Comparison of ENCODE assay signal across 10 mouse cellular contexts in genomic region chr4:131781023-131781422, GRCm38 (mm10). TPM values are rescaled to one million over a fixed set of nuclear protein-coding genes. Genes with fewer than 3 reads are reported as not detected.
A peak's percentile ranks its signal among the peaks of the same experiment; 100 is the strongest.
DNase-seq lines count a peak whose midpoint lies in the region; ATAC-seq lines count a peak whose summit lies in the region.
"Had no signal": no experiment of that assay in that cellular context is flagged by ENCODE, and none has a peak within 500 bp of the region (broad histone marks: within the 10 kb centered on the region; RNA-seq: fewer than 3 reads in every experiment).

No protein-coding gene starts in this region.

- 49% methylated on average over 3 of the region's 3 CpGs for WGBS in forebrain, embryonic 14.5 days
- WGBS in forebrain, embryonic 15.5 days: 54% methylated on average over 3 of the region's 3 CpGs
- WGBS in kidney, embryonic 14.5 days: 38% methylated on average over 3 of the region's 3 CpGs

- peak; percentile 67 for DNase-seq in forebrain, embryonic 14.5 days (ENCODE audit: low spot score)
- DNase-seq in left cerebral cortex, postnatal 14 days (ENCODE audit: low spot score in 2 of 2): peak; percentile 34 to 45
- DNase-seq in left cerebral cortex, postnatal 36 days (ENCODE audit: low spot score in 2 of 2): no peak
- DNase-seq in MEL-GATA-1-ER (ENCODE audit: extremely low read depth, low read depth): peak; percentile 21
- DNase-seq in gastrocnemius, postnatal 14 days: no peak
- DNase-seq in yolk sac, embryonic 10.5 days (ENCODE audit: low spot score): no peak

- H3K27me3 ChIP-seq in forebrain, embryonic 14.5 days (replicated peaks; ENCODE audit: control insufficient read depth, insufficient read depth, low read length): no peaks in the 10 kb centered on the region
- no peaks in the 10 kb centered on the region for H3K27me3 ChIP-seq in forebrain, embryonic 15.5 days
- no peaks in the 10 kb centered on the region for H3K27me3 ChIP-seq in kidney, embryonic 14.5 days (ENCODE audit: control insufficient read depth, insufficient read depth, low read length)

- no peak overlapping the region for H3K4me3 ChIP-seq in forebrain, embryonic 14.5 days (ENCODE audit: low read depth, low read length)
- no peak overlapping the region for H3K4me3 ChIP-seq in forebrain, embryonic 15.5 days
- H3K4me3 ChIP-seq in kidney, embryonic 14.5 days (ENCODE audit: low read length): no peak overlapping the region
- H3K4me3 ChIP-seq: erythroblast, embryonic 14.5 days; myocyte had no signal

- no peak overlapping the region for H3K4me2 ChIP-seq in forebrain, embryonic 14.5 days (ENCODE audit: low read length)
- H3K4me2 ChIP-seq in forebrain, embryonic 15.5 days (replicated peaks): no peak overlapping the region
- H3K4me2 ChIP-seq in kidney, embryonic 14.5 days (replicated peaks; ENCODE audit: low read depth, low read length): no peak overlapping the region

- H3K27ac ChIP-seq in forebrain, embryonic 14.5 days (ENCODE audit: low read depth, low read length): no peak overlapping the region
- no peak overlapping the region for H3K27ac ChIP-seq in forebrain, embryonic 15.5 days (replicated peaks)
- H3K27ac ChIP-seq in kidney, embryonic 14.5 days (ENCODE audit: low read depth, low read length): no peak overlapping the region

- intact Hi-C loops in left cerebral cortex, postnatal 14 days (cut with DNase I): loop anchor here (5.0 kb wide), 1 partner anchor 51 kb away; no protein-coding TSS in a partner anchor
- intact Hi-C loops in left cerebral cortex, postnatal 36 days (cut with DNase I): loop anchor here (5.0 kb wide), 1 partner anchor 56 kb away; the partner anchor contains the start of gene Ptpru
- intact Hi-C loops in gastrocnemius, postnatal 14 days (cut with DNase I; ENCODE audit: low total_unique reads): loop anchor here (10.0 kb wide), 1 partner anchor 54 kb away; the partner anchor contains the start of gene Ptpru

- H3K9ac ChIP-seq in forebrain, embryonic 14.5 days (ENCODE audit: low read length): no peak overlapping the region
- H3K9ac ChIP-seq in forebrain, embryonic 15.5 days (replicated peaks): no peak overlapping the region
- H3K9ac ChIP-seq in kidney, embryonic 14.5 days (ENCODE audit: low read depth, low read length): no peak overlapping the region

- no peaks in the 10 kb centered on the region for H3K36me3 ChIP-seq in forebrain, embryonic 14.5 days (ENCODE audit: control insufficient read depth, insufficient read depth, low read length)
- H3K36me3 ChIP-seq in forebrain, embryonic 15.5 days: no peaks in the 10 kb centered on the region
- H3K36me3 ChIP-seq in kidney, embryonic 14.5 days (ENCODE audit: control insufficient read depth, insufficient read depth, low read length): no peaks in the 10 kb centered on the region

- ATAC-seq in forebrain, embryonic 14.5 days: no peak
- ATAC-seq in forebrain, embryonic 15.5 days (replicated peaks): no peak
- ATAC-seq in kidney, embryonic 14.5 days (ENCODE audit: low FRiP score, low TSS enrichment): 0 out of 2 replicates have a peak, but pooled peaks have one; percentile 33

- H3K4me1 ChIP-seq in forebrain, embryonic 14.5 days (ENCODE audit: control insufficient read depth, insufficient read depth, low read length): no peaks in the 10 kb centered on the region
- H3K4me1 ChIP-seq in forebrain, embryonic 15.5 days: no peaks in the 10 kb centered on the region
- H3K4me1 ChIP-seq in kidney, embryonic 14.5 days (ENCODE audit: control insufficient read depth, insufficient read depth, low read length): 0 out of 2 replicates have a peak, but pooled peaks cover 2% of the 10 kb centered on the region

- H3K9me3 ChIP-seq in forebrain, embryonic 14.5 days (replicated peaks; ENCODE audit: control insufficient read depth, low read length): no peaks in the 10 kb centered on the region
- no peaks in the 10 kb centered on the region for H3K9me3 ChIP-seq in forebrain, embryonic 15.5 days
- no peaks in the 10 kb centered on the region for H3K9me3 ChIP-seq in kidney, embryonic 14.5 days (ENCODE audit: control insufficient read depth, low read length)

RNA-seq across cellular contexts. Expression of gene Ptpru, which starts 57.1 kb away (rescaled TPM):
- polyA plus RNA-seq in forebrain, embryonic 14.5 days (2014; fragmentation: Nextera tagmentation; extraction: Ambion mirVana): 20.1 and 20.8 TPM in 2 replicates
- polyA plus RNA-seq in forebrain, embryonic 15.5 days (2015; fragmentation: Nextera tagmentation; extraction: Ambion mirVana): 23.9 and 25.2 TPM in 2 replicates
- 10 to 100 TPM; 63.8 to 64.9 TPM for total RNA-seq in left cerebral cortex, postnatal 14 days (2021)
- total RNA-seq in left cerebral cortex, postnatal 36 days (2021): 10 to 100 TPM; 44.6 to 57.4 TPM
- 17.0 and 25.2 TPM in 2 replicates for polyA plus RNA-seq in kidney, embryonic 14.5 days (2014; fragmentation: Nextera tagmentation; extraction: Ambion mirVana)
- 1 to 10 TPM; 1.1 to 1.5 TPM for total RNA-seq in gastrocnemius, postnatal 14 days (2021)

Comparison
In these comparisons a context has a peak if more than half of its experiments do, and no peak if none do; other contexts are left out.
1. DNase-seq: peak in forebrain, embryonic 14.5 days (single experiment), left cerebral cortex, postnatal 14 days (2 of 2) and MEL-GATA-1-ER (single experiment); none in left cerebral cortex, postnatal 36 days (0 of 2), gastrocnemius, postnatal 14 days (single experiment) and yolk sac, embryonic 10.5 days (single experiment).
2. RNA of gene Ptpru, which starts 57.1 kb away (total RNA-seq): 63.8 to 64.9 TPM in left cerebral cortex, postnatal 14 days and 44.6 to 57.4 TPM in left cerebral cortex, postnatal 36 days; 1.1 to 1.5 TPM in gastrocnemius, postnatal 14 days; every median in the first group is over 10 times any median in the second.